Mouse (Mus musculus): ENCODE data around the gene Mapt. TPM values are rescaled to one million over a fixed set of nuclear protein-coding genes. Genes with fewer than 3 reads are reported as not detected.
A peak's percentile ranks its signal among the peaks of the same experiment; 100 is the strongest.

The Mapt gene
- polyA plus RNA-seq, 1 experiment, result 1.0 TPM

GRCm38 (mm10) chr11:104275765-104276164 lies 44.6 kb downstream of the Mapt start:
- 79% methylated on average over 7 of the region's 7 CpGs for WGBS

DNA sequence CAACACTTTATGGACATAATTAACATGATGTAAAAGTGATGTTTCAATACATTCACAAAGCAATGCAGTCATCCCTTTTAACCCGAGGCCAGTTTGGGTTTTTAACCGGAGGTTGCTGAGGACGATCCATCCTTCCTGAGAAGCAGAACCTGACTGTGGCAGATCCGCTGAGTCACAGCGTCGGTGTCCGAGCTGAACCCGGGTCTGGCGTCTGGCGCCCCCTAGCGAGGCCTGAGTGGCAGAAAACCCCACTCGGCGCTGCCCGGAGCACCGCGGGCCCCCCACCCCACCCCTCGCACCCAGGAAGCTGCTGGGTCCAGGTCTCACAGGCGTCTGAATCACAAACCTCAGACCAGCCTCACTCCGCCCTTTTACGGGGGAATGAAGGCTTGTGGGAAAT lies 47.0 kb downstream of the Mapt start:
- 3% methylated on average over 20 of the region's 20 CpGs for WGBS
- Histone ChIP-seq H3K27ac (ENCODE audit: insufficient read depth, low read depth, low read length) (no peak overlapping the region), H3K36me3 (ENCODE audit: control insufficient read depth, insufficient read depth, low read length) (no peaks in the 10 kb centered on the region), H3K4me3 (ENCODE audit: low read depth, low read length) (no peak overlapping the region), H3K4me1 (ENCODE audit: control insufficient read depth, insufficient read depth, insufficient read length, low read length) (no peaks in the 10 kb centered on the region), H3K27me3 (ENCODE audit: control insufficient read depth, insufficient read depth, low read length) (no peaks in the 10 kb centered on the region)
- TF ChIP-seq POLR2A (IDR thresholded peaks at IDR 0.05; ENCODE audit: low read depth, low read length) (no peak), CTCF (IDR thresholded peaks at IDR 0.05; ENCODE audit: extremely low read depth, insufficient read length, insufficient replicate concordance, low read depth, low read length) (peak; percentile 72)

More at GRCm38 (mm10) chr11:104275765-104276164, 44.6 kb downstream of the Mapt start:
- H3K27ac ChIP-seq (ENCODE audit: insufficient read depth, low read depth, low read length), result no peak overlapping the region
- H3K27me3 ChIP-seq (ENCODE audit: control insufficient read depth, insufficient read depth, low read length), result no peaks in the 10 kb centered on the region
- H3K4me1 ChIP-seq (ENCODE audit: control insufficient read depth, insufficient read depth, insufficient read length, low read length), result no peaks in the 10 kb centered on the region
- TF ChIP-seq CTCF (IDR thresholded peaks at IDR 0.05; ENCODE audit: extremely low read depth, insufficient read length, insufficient replicate concordance, low read depth, low read length) (no peak), POLR2A (IDR thresholded peaks at IDR 0.05; ENCODE audit: low read depth, low read length) (no peak)
- H3K36me3 ChIP-seq (ENCODE audit: control insufficient read depth, insufficient read depth, low read length), result no peaks in the 10 kb centered on the region
- H3K4me3 ChIP-seq (ENCODE audit: low read depth, low read length), result no peak overlapping the region

DNA sequence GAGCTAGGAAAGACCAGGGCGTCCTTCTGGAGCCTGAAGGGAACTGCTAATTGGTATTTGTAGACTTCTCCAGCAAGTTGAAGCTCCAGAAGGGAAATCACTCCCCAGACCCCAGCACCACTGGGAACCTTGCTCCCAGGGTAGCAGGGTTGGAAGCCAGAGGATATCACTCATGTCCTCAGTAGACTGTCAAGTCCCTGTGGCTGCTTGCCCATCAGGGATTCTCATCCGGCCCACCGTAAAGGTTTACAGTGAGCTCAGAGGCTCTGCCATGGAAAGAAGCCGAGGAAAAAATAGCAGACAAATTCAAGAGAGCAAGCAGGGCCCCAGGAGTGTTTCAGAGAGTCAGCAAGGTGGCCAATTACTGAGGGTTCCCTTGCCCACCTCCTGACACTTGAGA lies 47.9 kb downstream of the Mapt start:
- no peak for TF ChIP-seq CTCF (IDR thresholded peaks at IDR 0.05; ENCODE audit: extremely low read depth, insufficient read length, insufficient replicate concordance, low read depth, low read length)
- TF ChIP-seq POLR2A (IDR thresholded peaks at IDR 0.05; ENCODE audit: low read depth, low read length), result no peak
- no peaks in the 10 kb centered on the region for H3K27me3 ChIP-seq (ENCODE audit: control insufficient read depth, insufficient read depth, low read length)
- no peak overlapping the region for H3K27ac ChIP-seq (ENCODE audit: insufficient read depth, low read depth, low read length)
- WGBS, result 78% methylated on average over 4 of the region's 4 CpGs
- H3K4me3 ChIP-seq (ENCODE audit: low read depth, low read length), result no peak overlapping the region
- H3K4me1 ChIP-seq (ENCODE audit: control insufficient read depth, insufficient read depth, insufficient read length, low read length), result no peaks in the 10 kb centered on the region
- no peaks in the 10 kb centered on the region for H3K36me3 ChIP-seq (ENCODE audit: control insufficient read depth, insufficient read depth, low read length)

GRCm38 (mm10) chr11:104279538-104279937 lies 48.3 kb downstream of the Mapt start:
- Histone ChIP-seq H3K27me3 (ENCODE audit: control insufficient read depth, insufficient read depth, low read length) (no peaks in the 10 kb centered on the region), H3K27ac (ENCODE audit: insufficient read depth, low read depth, low read length) (no peak overlapping the region), H3K36me3 (ENCODE audit: control insufficient read depth, insufficient read depth, low read length) (no peaks in the 10 kb centered on the region), H3K4me1 (ENCODE audit: control insufficient read depth, insufficient read depth, insufficient read length, low read length) (no peaks in the 10 kb centered on the region), H3K4me3 (ENCODE audit: low read depth, low read length) (no peak overlapping the region)
- TF ChIP-seq POLR2A (IDR thresholded peaks at IDR 0.05; ENCODE audit: low read depth, low read length) (no peak), CTCF (IDR thresholded peaks at IDR 0.05; ENCODE audit: extremely low read depth, insufficient read length, insufficient replicate concordance, low read depth, low read length) (no peak)
- 14% methylated on average over 3 of the region's 3 CpGs for WGBS

- Histone ChIP-seq H3K4me1 (ENCODE audit: control insufficient read depth, insufficient read depth, insufficient read length, low read length) (no peaks in the 10 kb centered on the region), H3K36me3 (ENCODE audit: control insufficient read depth, insufficient read depth, low read length) (no peaks in the 10 kb centered on the region), H3K27ac (ENCODE audit: insufficient read depth, low read depth, low read length) (no peak overlapping the region), H3K4me3 (ENCODE audit: low read depth, low read length) (no peak overlapping the region), H3K27me3 (ENCODE audit: control insufficient read depth, insufficient read depth, low read length) (no peaks in the 10 kb centered on the region)
- TF ChIP-seq CTCF (IDR thresholded peaks at IDR 0.05; ENCODE audit: extremely low read depth, insufficient read length, insufficient replicate concordance, low read depth, low read length) (no peak), POLR2A (IDR thresholded peaks at IDR 0.05; ENCODE audit: low read depth, low read length) (no peak)
- WGBS, result 72% methylated on average over 5 of the region's 5 CpGs
Measured at GRCm38 (mm10) chr11:104281501-104281900, 50.3 kb downstream of the Mapt start.

DNA sequence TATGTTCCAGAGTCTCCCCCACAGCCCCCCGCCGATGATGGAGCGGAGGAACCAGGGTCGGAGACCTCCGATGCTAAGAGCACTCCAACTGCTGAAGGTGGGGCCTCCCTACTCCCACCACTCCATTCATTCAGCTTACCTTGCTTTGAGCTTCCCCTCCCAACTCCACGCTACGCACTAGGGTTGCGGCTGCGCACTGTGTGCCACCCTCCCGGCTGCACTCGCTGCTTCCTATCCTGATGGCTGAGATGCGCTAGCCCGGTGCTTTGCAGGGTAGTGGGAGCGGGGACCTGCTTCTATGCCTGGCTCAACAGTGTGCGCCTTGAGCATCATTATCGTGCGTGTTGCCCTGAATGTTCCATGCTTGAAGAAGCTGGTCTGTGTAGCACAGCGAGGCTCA lies 55.9 kb downstream of the Mapt start:
- Histone ChIP-seq H3K27me3 (ENCODE audit: control insufficient read depth, insufficient read depth, low read length) (no peaks in the 10 kb centered on the region), H3K4me1 (ENCODE audit: control insufficient read depth, insufficient read depth, insufficient read length, low read length) (peaks cover 10% of the 10 kb centered on the region), H3K27ac (ENCODE audit: insufficient read depth, low read depth, low read length) (no peak overlapping the region), H3K4me3 (ENCODE audit: low read depth, low read length) (no peak overlapping the region), H3K36me3 (ENCODE audit: control insufficient read depth, insufficient read depth, low read length) (no peaks in the 10 kb centered on the region)
- WGBS, result 96% methylated on average over 18 of the region's 18 CpGs
- no peak for TF ChIP-seq POLR2A (IDR thresholded peaks at IDR 0.05; ENCODE audit: low read depth, low read length)
- no peak for TF ChIP-seq CTCF (IDR thresholded peaks at IDR 0.05; ENCODE audit: extremely low read depth, insufficient read length, insufficient replicate concordance, low read depth, low read length)

DNA sequence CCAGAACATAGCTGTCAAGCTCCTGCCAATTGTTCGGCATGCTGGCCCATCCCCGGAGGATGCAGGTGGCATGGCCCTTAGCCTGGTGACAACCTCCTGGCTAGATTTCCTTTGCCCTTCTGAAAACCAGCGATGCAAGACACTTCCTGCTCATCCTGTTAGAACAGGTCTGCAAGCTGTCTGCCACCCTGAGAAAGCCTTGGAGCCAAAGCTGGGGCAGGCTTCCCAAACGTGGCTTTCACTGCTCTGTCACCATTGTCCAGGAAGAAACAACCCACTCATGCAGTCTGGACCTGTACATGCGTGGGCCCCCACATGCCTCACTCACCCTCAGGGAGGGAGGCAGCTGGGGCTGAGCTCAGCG lies 57.6 kb downstream of the Mapt start:
- TF ChIP-seq POLR2A (IDR thresholded peaks at IDR 0.05; ENCODE audit: low read depth, low read length) (no peak), CTCF (IDR thresholded peaks at IDR 0.05; ENCODE audit: extremely low read depth, insufficient read length, insufficient replicate concordance, low read depth, low read length) (no peak)
- H3K4me3 ChIP-seq (ENCODE audit: low read depth, low read length), result no peak overlapping the region
- peak overlapping the region; percentile 66 for H3K27ac ChIP-seq (ENCODE audit: insufficient read depth, low read depth, low read length)
- no peaks in the 10 kb centered on the region for H3K27me3 ChIP-seq (ENCODE audit: control insufficient read depth, insufficient read depth, low read length)
- peaks cover 21% of the 10 kb centered on the region for H3K4me1 ChIP-seq (ENCODE audit: control insufficient read depth, insufficient read depth, insufficient read length, low read length)
- no peaks in the 10 kb centered on the region for H3K36me3 ChIP-seq (ENCODE audit: control insufficient read depth, insufficient read depth, low read length)
- WGBS, result 35% methylated on average over 6 of the region's 6 CpGs
